Comparison of ENCODE assay signal across 9 mouse cellular contexts in the genomic region with DNA sequence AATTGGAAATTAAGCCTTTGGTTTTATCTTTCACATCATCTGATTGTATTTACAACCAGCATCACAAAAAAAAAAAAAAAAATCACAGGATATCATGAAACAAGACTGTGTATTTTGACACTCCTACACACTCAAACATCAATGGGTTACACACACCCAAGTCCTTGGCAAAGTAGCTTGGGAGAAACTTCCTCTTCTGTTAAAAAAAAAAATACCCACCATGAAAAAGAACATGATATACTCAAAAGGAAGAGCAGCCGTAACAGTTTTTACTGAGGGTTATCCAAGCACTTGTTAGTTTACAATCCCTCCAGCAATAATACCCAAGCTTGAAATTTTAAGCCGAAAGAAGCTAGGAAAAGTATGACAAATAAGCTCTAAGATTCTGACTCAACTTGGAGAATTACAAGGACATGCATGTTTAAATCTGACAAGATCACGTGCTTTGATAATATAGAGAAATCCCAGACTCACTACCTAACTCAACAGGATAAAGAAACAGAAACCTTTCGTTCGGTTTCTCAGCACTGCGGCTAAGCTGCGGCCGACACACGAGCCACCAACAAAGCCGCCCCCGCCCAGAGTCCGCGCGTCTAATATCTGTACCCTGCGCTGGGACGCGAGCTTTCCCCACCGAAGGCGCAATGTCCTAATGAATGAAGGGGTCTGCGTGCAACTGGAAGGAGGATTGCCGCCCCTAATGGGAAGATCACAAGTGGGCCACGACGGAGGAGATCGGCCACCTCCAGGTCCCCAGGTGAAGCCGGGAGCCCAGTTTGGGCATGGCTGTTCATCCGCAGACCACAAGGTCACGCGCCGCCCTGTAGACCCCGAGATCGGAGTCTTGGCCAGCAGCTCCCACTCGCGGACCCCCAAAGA. TPM values are rescaled to one million over a fixed set of nuclear protein-coding genes. Genes with fewer than 3 reads are reported as not detected.
DNase-seq lines count a peak whose midpoint lies in the region; ATAC-seq lines count a peak whose summit lies in the region.
"Had no signal": no experiment of that assay in that cellular context is flagged by ENCODE, and none has a peak within 500 bp of the region (broad histone marks: within the 10 kb centered on the region; RNA-seq: fewer than 3 reads in every experiment).

No protein-coding gene starts in this region.

- H3K27me3 ChIP-seq in heart, embryonic 10.5 days (ENCODE audit: insufficient read depth, poor library complexity, severe bottlenecking), result no peaks in the 10 kb centered on the region
- H3K27me3 ChIP-seq in hindbrain, embryonic 10.5 days (ENCODE audit: insufficient read depth, poor library complexity, severe bottlenecking), result no peaks in the 10 kb centered on the region
- H3K27me3 ChIP-seq in lung, embryonic 16.5 days (ENCODE audit: control insufficient read depth, insufficient read depth, low read depth, low read length), result no peaks in the 10 kb centered on the region

- DNase-seq in heart, embryonic 10.5 days (ENCODE audit: low spot score), result no peak
- no peak for DNase-seq in heart, postnatal 14 days
- DNase-seq in 3T3-L1 (ENCODE audit: low read depth, low spot score), result peak; percentile 55
- peak; percentile 33 for DNase-seq in adipocyte (ENCODE audit: low spot score)
- no peak for DNase-seq in hindbrain, embryonic 10.5 days (ENCODE audit: low spot score)
- DNase-seq in yolk sac, embryonic 10.5 days (ENCODE audit: low spot score), result no peak
- no peak for DNase-seq in ovary, postnatal 36 days (ENCODE audit: low spot score)

- H3K4me1 ChIP-seq in heart, embryonic 10.5 days, result peaks cover 31% of the 10 kb centered on the region
- H3K4me1 ChIP-seq in hindbrain, embryonic 10.5 days (replicated peaks), result peaks cover 49% of the 10 kb centered on the region
- H3K4me1 ChIP-seq in lung, embryonic 16.5 days (replicated peaks; ENCODE audit: control insufficient read depth, insufficient read depth, low read length), result peaks cover 22% of the 10 kb centered on the region

- intact Hi-C loops in heart, postnatal 14 days (cut with DNase I), result loop anchor here (2.0 kb wide), 1 partner anchor 39 kb away; no protein-coding TSS in a partner anchor

- under 1% methylated on average over 31 of the region's 33 CpGs for WGBS in heart, embryonic 10.5 days
- WGBS in hindbrain, embryonic 10.5 days, result 1% methylated on average over 33 of the region's 33 CpGs
- 1% methylated on average over 33 of the region's 33 CpGs for WGBS in lung, embryonic 16.5 days

- H3K9me3 ChIP-seq in heart, embryonic 10.5 days, result no peaks in the 10 kb centered on the region
- H3K9me3 ChIP-seq in hindbrain, embryonic 10.5 days, result no peaks in the 10 kb centered on the region
- H3K9me3 ChIP-seq in lung, embryonic 16.5 days (ENCODE audit: control insufficient read depth, low read length), result no peaks in the 10 kb centered on the region

- peak overlapping the region; percentile 68 for H3K4me2 ChIP-seq in lung, embryonic 16.5 days (ENCODE audit: low read depth, low read length)

- peaks cover 64% of the 10 kb centered on the region for H3K36me3 ChIP-seq in heart, embryonic 10.5 days
- peaks cover 77% of the 10 kb centered on the region for H3K36me3 ChIP-seq in hindbrain, embryonic 10.5 days
- H3K36me3 ChIP-seq in lung, embryonic 16.5 days (ENCODE audit: control insufficient read depth, insufficient read depth, low read length), result peaks cover 43% of the 10 kb centered on the region

- peak overlapping the region; percentile 95 for H3K4me3 ChIP-seq in heart, embryonic 10.5 days
- H3K4me3 ChIP-seq in hindbrain, embryonic 10.5 days, result peak overlapping the region; percentile 95
- H3K4me3 ChIP-seq in lung, embryonic 16.5 days (ENCODE audit: low read length), result peak overlapping the region; percentile 96

- peak overlapping the region; percentile 97 for H3K27ac ChIP-seq in heart, embryonic 10.5 days
- peak overlapping the region; percentile 98 for H3K27ac ChIP-seq in hindbrain, embryonic 10.5 days
- peak overlapping the region; percentile 87 for H3K27ac ChIP-seq in lung, embryonic 16.5 days (ENCODE audit: low read length)

- peak; percentile 9; the same call in 1 of the 2 replicates for ATAC-seq in lung, embryonic 16.5 days (ENCODE audit: low read depth)

- H3K9ac ChIP-seq in lung, embryonic 16.5 days (ENCODE audit: low read length), result peak overlapping the region; percentile 94

RNA-seq across cellular contexts. Expression of a gene that starts 0.7 kb away (rescaled TPM):
- polyA plus RNA-seq in heart, embryonic 10.5 days (2016; fragmentation: Nextera tagmentation; extraction: Ambion mirVana), result 83.3 and 111 TPM in 2 replicates
- 10 to 100 TPM; 21.8 to 24.9 TPM for total RNA-seq in heart, postnatal 14 days (2021)
- polyA plus RNA-seq in hindbrain, embryonic 10.5 days (2016; fragmentation: Nextera tagmentation; extraction: Ambion mirVana), result 130 and 133 TPM in 2 replicates
- 95.2 and 106 TPM in 2 replicates for polyA plus RNA-seq in lung, embryonic 16.5 days (2015; fragmentation: Nextera tagmentation; extraction: Ambion mirVana)

RNA-seq across cellular contexts. Expression of a gene that starts 0.8 kb away (rescaled TPM):
- polyA plus RNA-seq in heart, embryonic 10.5 days (2016; fragmentation: Nextera tagmentation; extraction: Ambion mirVana), result 601 and 873 TPM in 2 replicates
- total RNA-seq in heart, postnatal 14 days (2021), result 10 to 100 TPM; 43.6 to 52.4 TPM
- 1,091 and 1,220 TPM in 2 replicates for polyA plus RNA-seq in hindbrain, embryonic 10.5 days (2016; fragmentation: Nextera tagmentation; extraction: Ambion mirVana)
- 459 and 514 TPM in 2 replicates for polyA plus RNA-seq in lung, embryonic 16.5 days (2015; fragmentation: Nextera tagmentation; extraction: Ambion mirVana)

RNA-seq across cellular contexts. Expression of a gene that starts 10.4 kb away (rescaled TPM):
- 1.4 and 4.0 TPM in 2 replicates for polyA plus RNA-seq in heart, embryonic 10.5 days (2016; fragmentation: Nextera tagmentation; extraction: Ambion mirVana)
- not detected for total RNA-seq in heart, postnatal 14 days (2021)
- 0.72 TPM in 1 of 2 replicates, not detected in the other for polyA plus RNA-seq in hindbrain, embryonic 10.5 days (2016; fragmentation: Nextera tagmentation; extraction: Ambion mirVana)
- polyA plus RNA-seq in lung, embryonic 16.5 days (2015; fragmentation: Nextera tagmentation; extraction: Ambion mirVana), result 1.8 and 2.8 TPM in 2 replicates
- total RNA-seq: adrenal gland, adult 18-20 months had no signal

RNA-seq across cellular contexts. Expression of a gene that starts 12.8 kb away (rescaled TPM):
- 21.2 and 27.5 TPM in 2 replicates for polyA plus RNA-seq in heart, embryonic 10.5 days (2016; fragmentation: Nextera tagmentation; extraction: Ambion mirVana)
- 10 to 100 TPM; 26.4 to 29.6 TPM for total RNA-seq in heart, postnatal 14 days (2021)
- polyA plus RNA-seq in hindbrain, embryonic 10.5 days (2016; fragmentation: Nextera tagmentation; extraction: Ambion mirVana), result 13.0 and 13.7 TPM in 2 replicates
- polyA plus RNA-seq in lung, embryonic 16.5 days (2015; fragmentation: Nextera tagmentation; extraction: Ambion mirVana), result 9.1 and 9.3 TPM in 2 replicates

RNA-seq across cellular contexts. Expression of a gene that starts 30.1 kb away (rescaled TPM):
- not detected in 2 replicates for polyA plus RNA-seq in heart, embryonic 10.5 days (2016; fragmentation: Nextera tagmentation; extraction: Ambion mirVana)
- not detected for total RNA-seq in heart, postnatal 14 days (2021)
- polyA plus RNA-seq in hindbrain, embryonic 10.5 days (2016; fragmentation: Nextera tagmentation; extraction: Ambion mirVana), result 0.12 TPM in 1 of 2 replicates, not detected in the other
- not detected in 2 replicates for polyA plus RNA-seq in lung, embryonic 16.5 days (2015; fragmentation: Nextera tagmentation; extraction: Ambion mirVana)
- total RNA-seq: adrenal gland, adult 18-20 months had no signal

Comparison
In these comparisons a context has a peak if more than half of its experiments do, and no peak if none do; other contexts are left out.
1. DNase-seq: peak in 3T3-L1 (single experiment) and adipocyte (single experiment); none in heart, embryonic 10.5 days (single experiment), heart, postnatal 14 days (0 of 2), hindbrain, embryonic 10.5 days (single experiment), yolk sac, embryonic 10.5 days (single experiment) and ovary, postnatal 36 days (single experiment).
2. Peak in every context shown above with its lines, with median percentiles within 50 percentile points of each other: H3K27ac ChIP-seq and H3K4me3 ChIP-seq.